Mouse (Mus musculus) liver, embryonic 14.5 days (tissue): ENCODE measurements around the gene Sik3. TPM values are rescaled to one million over a fixed set of nuclear protein-coding genes. Genes with fewer than 3 reads are reported as not detected.
A peak's percentile ranks its signal among the peaks of the same experiment; 100 is the strongest.

Experiments used
- ATAC-seq: fragments of 200-750 bp; cut with Nextera tagmentation; 2 replicates; pipeline ENCODE4 v1.8.0; 2017; ENCODE audit warnings: moderate number of reproducible peaks, mild to moderate bottlenecking, moderate library complexity; ENCODE audit not compliant: insufficient read depth
- DNase-seq, 3 experiments: peaks; one replicate each; pipeline ENCODE4 v3.0.0-alpha.2; 2012 to 2013; ENCODE audit warnings: low read depth in 3 of 3, low spot score in 3 of 3
- H3K27ac ChIP-seq: fragments of 300-500 bp; sonication (generic); 2 replicates; pipeline ENCODE4 v1.5.1; 2014; ENCODE audit warnings: moderate library complexity, mild to moderate bottlenecking, control low read depth, inconsistent platforms
- H3K27me3 ChIP-seq: fragments of 300-500 bp; sonication (generic); 2 replicates; pipeline ENCODE4 v1.6.1; 2014; ENCODE audit warnings: mild to moderate bottlenecking, low read length, moderate library complexity; ENCODE audit not compliant: control insufficient read depth, insufficient read depth
- H3K36me3 ChIP-seq: fragments of 300-500 bp; sonication (generic); replicated peaks from 2 replicates; pipeline ENCODE4 v1.6.1; 2014; ENCODE audit warnings: low read depth; ENCODE audit not compliant: control insufficient read depth, insufficient read depth
- H3K4me1 ChIP-seq, 2 experiments: fragments of 200-500 bp in 1 of 2; fragments of 300-500 bp in 1 of 2; sonication (generic) in 1 of 2; replicated peaks; 2 replicates each; pipeline ENCODE4 v1.6.1; 2012 to 2014; ENCODE audit warnings: antibody characterized with exemption in 1 of 2, inconsistent platforms in 1 of 2, low read length in 1 of 2; ENCODE audit not compliant: control insufficient read depth in 2 of 2, insufficient read depth in 2 of 2
- H3K4me2 ChIP-seq: fragments of 300-500 bp; sonication (generic); 2 replicates; pipeline ENCODE4 v1.6.1; 2014; ENCODE audit warnings: low read depth, mild to moderate bottlenecking, control low read depth, moderate library complexity
- H3K4me3 ChIP-seq, 2 experiments: fragments of 200-500 bp in 1 of 2; fragments of 300-500 bp in 1 of 2; sonication (generic) in 1 of 2; 2 replicates each; pipeline ENCODE4 v1.5.1; 2012 to 2014; ENCODE audit warnings: low read depth in 2 of 2, low read length in 2 of 2, mild to moderate bottlenecking in 2 of 2, control low read depth in 1 of 2, inconsistent platforms in 1 of 2, moderate library complexity in 1 of 2; ENCODE audit not compliant: insufficient read depth in 1 of 2
- H3K9ac ChIP-seq: fragments of 300-500 bp; sonication (generic); replicated peaks from 2 replicates; pipeline ENCODE4 v1.6.1; 2014; ENCODE audit warnings: mild to moderate bottlenecking, control low read depth, moderate library complexity
- H3K9me3 ChIP-seq: fragments of 300-500 bp; sonication (generic); 2 replicates; pipeline ENCODE4 v1.6.1; 2016; ENCODE audit warnings: low read length, mixed read lengths; ENCODE audit not compliant: control insufficient read depth
- CTCF ChIP-seq: IDR thresholded peaks from 2 replicates; pipeline ENCODE4 v1.5.1; 2016; ENCODE audit warnings: antibody characterized with exemption, low read depth, control low read depth
- EP300 ChIP-seq: IDR thresholded peaks from 2 replicates; pipeline ENCODE4 v1.6.1; 2016; ENCODE audit warnings: antibody characterized with exemption, low read depth
- whole genome bisulfite sequencing: fragments of 180-500 bp; shearing (Covaris S2); extraction: QIAGEN DNeasy Blood & Tissue Kit; methylation state at CpG from one replicate; pipeline ENCODE4 v1.1.7; 2014; ENCODE audit not compliant: insufficient replicate concordance; 5-methylcytosine and 5-hydroxymethylcytosine counted together
- polyA plus RNA-seq, 2 experiments: library from polyadenylated mRNA; depleted of rRNA in 1 of 2; stranded (reverse) in 1 of 2; unstranded in 1 of 2; fragments of >200 nt; fragmentation: Nextera tagmentation in 1 of 2; extraction: Ambion mirVana in 1 of 2; gene quantifications; 2 replicates each; pipeline versions ENCODE4 v1.2.1 to v1.2.3; 2012 to 2014

Gene Sik3
- polyA plus RNA-seq, 2 experiments = 2.1 to 3.0 TPM

DNA sequence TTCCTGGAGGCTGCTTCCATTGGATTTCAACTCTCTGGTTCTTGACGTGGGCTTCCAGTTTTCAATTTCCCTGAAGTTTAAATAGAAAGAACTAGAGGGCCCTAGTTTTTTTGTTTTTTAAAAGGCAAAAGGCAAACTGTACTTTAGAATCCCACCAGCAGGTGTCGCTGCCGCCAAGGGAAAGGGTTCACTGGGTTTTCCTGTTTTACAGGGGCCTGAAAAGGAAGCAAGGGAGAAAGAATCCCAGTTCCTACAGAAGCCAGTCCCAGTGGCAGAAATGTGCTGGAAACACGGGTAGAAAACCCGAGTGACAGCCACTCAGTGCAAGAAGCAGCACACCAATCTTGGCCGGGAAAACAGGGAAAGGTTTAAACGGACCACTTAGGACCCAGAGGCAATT is 8.9 kb upstream of the Sik3 start:
- ATAC-seq (no peak), DNase-seq (no peak)
- Histone ChIP-seq H3K4me2 (no peak overlapping the region), H3K4me3 (no peak overlapping the region), H3K9ac (no peak overlapping the region), H3K27me3 (no peaks in the 10 kb centered on the region), H3K27ac (no peak overlapping the region), H3K36me3 (no peaks in the 10 kb centered on the region), H3K4me1 (peaks cover 0 to 2% of the 10 kb centered on the region in 2 experiments; a peak in 1 of 4 replicates), H3K9me3 (no peaks in the 10 kb centered on the region)
- WGBS = 13% methylated on average over 7 of the region's 7 CpGs
- TF ChIP-seq EP300 = no peak
- TF ChIP-seq CTCF = peak; percentile 86

DNA sequence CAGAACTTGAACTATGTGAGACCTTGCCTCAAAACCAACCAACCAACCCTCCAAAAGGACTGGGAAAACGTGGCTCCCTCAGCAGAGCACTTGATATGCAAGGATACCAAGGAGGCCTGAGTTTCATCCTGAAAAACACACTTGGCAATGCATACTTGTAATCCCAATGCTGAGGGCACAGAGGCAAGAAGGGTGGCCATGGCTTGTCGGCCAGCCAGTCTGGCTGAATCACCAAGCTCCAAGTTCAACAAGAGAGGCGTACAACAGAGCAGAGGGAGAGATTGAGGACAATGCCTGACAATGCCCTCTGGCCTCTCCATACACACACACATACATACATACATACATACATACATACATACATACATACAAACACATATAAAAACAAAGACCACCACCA is 8.1 kb upstream of the Sik3 start:
- H3K4me3 ChIP-seq = no peak overlapping the region
- TF ChIP-seq CTCF = no peak
- no peak for TF ChIP-seq EP300
- no peak for ATAC-seq
- peaks cover 0 to 6% of the 10 kb centered on the region in 2 experiments; a peak in 1 of 4 replicates for H3K4me1 ChIP-seq
- 54% methylated on average over 3 of the region's 3 CpGs for WGBS
- H3K4me2 ChIP-seq = no peak overlapping the region
- no peaks in the 10 kb centered on the region for H3K36me3 ChIP-seq
- no peaks in the 10 kb centered on the region for H3K27me3 ChIP-seq
- no peak for DNase-seq
- H3K9me3 ChIP-seq = no peaks in the 10 kb centered on the region
- H3K9ac ChIP-seq = no peak overlapping the region
- H3K27ac ChIP-seq = no peak overlapping the region

DNA sequence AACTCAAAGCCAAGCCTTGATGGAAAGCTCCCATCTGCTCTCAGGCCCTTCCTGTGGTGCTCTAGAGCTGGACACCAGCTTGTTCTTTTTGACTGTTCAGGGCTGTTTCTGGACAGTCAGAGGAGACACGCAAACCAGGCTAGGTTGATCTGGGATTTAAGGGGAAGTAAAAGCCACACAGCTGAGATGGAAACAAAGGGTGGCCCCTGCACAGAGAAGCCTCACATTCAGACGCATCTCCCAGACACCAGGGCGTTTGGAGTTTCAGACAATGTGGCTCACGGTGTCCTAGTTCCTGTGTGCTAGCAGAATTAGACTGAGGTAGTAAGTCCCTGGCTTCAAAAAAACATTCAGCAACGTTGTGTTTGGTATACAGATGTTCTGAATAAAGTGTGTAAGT is 6.4 kb upstream of the Sik3 start:
- Histone ChIP-seq H3K9me3 (no peaks in the 10 kb centered on the region), H3K4me3 (no peak overlapping the region), H3K27me3 (no peaks in the 10 kb centered on the region), H3K36me3 (no peaks in the 10 kb centered on the region), H3K27ac (no peak overlapping the region), H3K9ac (no peak overlapping the region), H3K4me2 (no peak overlapping the region), H3K4me1 (peaks cover 5 to 10% of the 10 kb centered on the region in 2 experiments; a peak in 3 of 4 replicates)
- ATAC-seq = no peak
- no peak for DNase-seq
- TF ChIP-seq CTCF (no peak), EP300 (no peak)
- WGBS = 31% methylated on average over 5 of the region's 5 CpGs

DNA sequence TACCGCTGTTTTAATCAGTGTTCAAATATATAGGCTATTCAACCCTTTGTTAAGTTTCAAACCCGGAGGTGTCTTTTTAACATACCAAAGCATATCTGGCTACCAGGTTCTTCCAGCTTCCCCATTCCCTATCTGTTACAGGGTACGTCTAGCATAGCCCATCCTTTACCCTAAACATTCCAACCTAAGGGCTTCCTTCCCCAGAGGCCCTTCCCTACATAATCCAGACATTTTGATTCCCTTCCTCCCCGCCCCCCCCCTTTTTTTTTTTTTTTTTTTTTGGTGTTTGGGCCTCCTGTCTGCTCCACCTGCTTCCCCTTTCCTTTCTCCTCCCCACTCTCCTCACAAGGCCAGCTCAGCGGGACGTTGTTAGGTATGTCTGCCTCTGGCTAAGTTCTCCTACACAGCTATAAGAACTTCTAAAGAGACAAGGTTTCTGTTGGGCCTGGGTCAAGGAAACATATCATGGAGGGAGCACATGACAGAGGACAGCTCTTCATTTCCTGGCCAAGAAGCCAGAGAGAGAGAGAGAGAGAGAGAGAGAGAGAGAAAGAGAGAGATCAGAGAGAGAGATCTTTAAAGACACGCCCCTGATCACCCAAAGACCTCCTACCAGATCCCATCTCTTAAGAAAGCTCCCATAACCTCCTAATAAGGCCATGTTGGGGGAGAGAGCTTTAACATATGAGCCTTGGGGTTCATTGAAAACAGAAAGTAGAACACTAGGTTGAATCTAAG is 3.5 kb upstream of the Sik3 start:
- peaks cover 11 to 22% of the 10 kb centered on the region in 2 experiments for H3K4me1 ChIP-seq
- H3K9ac ChIP-seq = no peak overlapping the region
- H3K4me2 ChIP-seq = no peak overlapping the region
- H3K9me3 ChIP-seq = no peaks in the 10 kb centered on the region
- H3K27ac ChIP-seq = no peak overlapping the region
- H3K36me3 ChIP-seq = no peaks in the 10 kb centered on the region
- H3K4me3 ChIP-seq = no peak overlapping the region
- DNase-seq = no peak
- WGBS = 43% methylated on average over 6 of the region's 7 CpGs
- H3K27me3 ChIP-seq = no peaks in the 10 kb centered on the region
- TF ChIP-seq CTCF (no peak), EP300 (no peak)
- no peak for ATAC-seq

DNA sequence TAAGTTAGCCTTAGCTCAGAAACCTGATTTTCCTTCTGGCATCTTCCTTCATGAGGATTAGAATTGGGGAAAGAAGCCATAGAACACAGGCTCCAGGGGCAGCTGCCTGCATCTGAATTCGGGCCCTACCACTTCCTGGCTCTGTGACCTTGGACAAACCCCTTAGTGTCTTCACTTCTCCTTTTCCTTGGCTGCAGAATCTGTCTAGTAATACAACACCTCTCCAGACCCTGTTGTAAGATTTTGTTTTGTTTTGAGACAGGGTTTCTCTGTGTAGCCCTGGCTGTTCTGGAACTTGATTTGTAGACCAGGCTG is 3.0 kb upstream of the Sik3 start:
- ATAC-seq = no peak
- H3K9ac ChIP-seq = no peak overlapping the region
- TF ChIP-seq EP300 (no peak), CTCF (no peak)
- no peak overlapping the region for H3K27ac ChIP-seq
- DNase-seq = no peak
- H3K27me3 ChIP-seq = no peaks in the 10 kb centered on the region
- no peaks in the 10 kb centered on the region for H3K36me3 ChIP-seq
- peaks cover 11 to 25% of the 10 kb centered on the region in 2 experiments for H3K4me1 ChIP-seq
- H3K9me3 ChIP-seq = no peaks in the 10 kb centered on the region
- H3K4me2 ChIP-seq = no peak overlapping the region
- WGBS = 11% methylated on average over 1 of the region's 1 CpGs
- H3K4me3 ChIP-seq = no peak overlapping the region
